Mouse (Mus musculus): ENCODE measurements at regions not wholly inside any gene's neighbourhood (a gene's known extent, or its start where the extent isn't known, plus 50 kb on each side); places are given as distances from the start of the nearest gene placed in this dataset.

DNA sequence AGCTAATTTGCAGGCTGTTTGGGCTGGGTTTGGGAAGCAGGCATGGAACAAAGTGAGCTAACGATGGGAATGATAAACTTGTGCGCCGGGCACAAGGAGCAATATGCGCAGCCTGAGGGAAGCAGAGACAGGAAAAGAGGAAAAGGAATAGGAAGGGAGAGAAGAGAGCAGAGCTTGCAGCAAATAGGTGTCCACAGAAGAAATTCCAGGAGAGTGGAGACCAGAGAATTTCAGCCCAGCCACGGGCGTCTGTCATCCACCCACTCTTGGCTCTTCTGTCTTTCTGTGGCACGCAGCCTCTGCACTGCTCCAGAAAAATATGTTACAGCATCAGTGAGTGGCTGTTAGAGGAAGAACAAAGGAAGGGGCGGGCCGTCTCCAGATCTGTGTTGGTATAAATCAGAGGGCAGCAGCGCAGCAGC, 88.2 kb downstream of the Dyrk2 start:
- Histone ChIP-seq H3K27ac (ENCODE audit: insufficient read depth, low read length) (no peak overlapping the region), H3K4me3 (replicated peaks; ENCODE audit: insufficient read depth, low read depth, low read length) (no peak overlapping the region), H3K4me1 (ENCODE audit: control insufficient read depth, insufficient read depth, low read length) (no peaks in the 10 kb centered on the region), H3K27me3 (ENCODE audit: control insufficient read depth, insufficient read depth, low read length) (no peaks in the 10 kb centered on the region; the same call in 1 of the 2 replicates)
- no peak for TF ChIP-seq POLR2A (IDR thresholded peaks at IDR 0.05; ENCODE audit: borderline replicate concordance, insufficient read depth, low read length)
- TF ChIP-seq CTCF (IDR thresholded peaks at IDR 0.05; ENCODE audit: borderline replicate concordance, insufficient read depth, low read depth, low read length), result no peak
- no peak for DNase-seq
- 60% methylated on average over 10 of the region's 10 CpGs for WGBS

DNA sequence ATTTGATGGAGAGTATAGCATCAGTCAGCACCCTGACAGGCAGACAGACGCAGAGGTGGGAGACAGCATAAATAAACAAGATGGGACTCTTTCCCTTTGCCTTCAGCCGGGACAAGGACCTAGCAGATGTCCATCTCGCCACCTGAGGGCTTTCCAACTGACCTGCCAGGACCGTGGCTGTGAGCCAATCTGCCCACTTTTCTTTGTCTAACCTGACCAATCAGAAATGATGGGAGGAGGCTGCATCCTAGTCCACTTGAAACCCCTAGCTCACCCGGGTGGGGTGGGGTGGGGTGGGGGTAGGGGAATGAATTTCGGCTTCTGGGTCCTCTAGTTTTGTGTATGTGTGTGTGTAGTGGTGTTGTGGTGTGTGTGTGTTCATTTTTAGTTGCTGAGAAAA, 87.4 kb downstream of the Dyrk2 start:
- 39% methylated on average over 6 of the region's 6 CpGs for whole genome bisulfite sequencing
- no peaks in the 10 kb centered on the region for H3K4me1 ChIP-seq (ENCODE audit: control insufficient read depth, insufficient read depth, low read length)
- TF ChIP-seq POLR2A (IDR thresholded peaks at IDR 0.05; ENCODE audit: borderline replicate concordance, insufficient read depth, low read length) (no peak), CTCF (IDR thresholded peaks at IDR 0.05; ENCODE audit: borderline replicate concordance, insufficient read depth, low read depth, low read length) (no peak)
- H3K27me3 ChIP-seq (ENCODE audit: control insufficient read depth, insufficient read depth, low read length), result no peaks in the 10 kb centered on the region; the same call in 1 of the 2 replicates
- no peak for DNase-seq
- no peak overlapping the region for H3K27ac ChIP-seq (ENCODE audit: insufficient read depth, low read length)
- H3K4me3 ChIP-seq (replicated peaks; ENCODE audit: insufficient read depth, low read depth, low read length), result no peak overlapping the region

DNA sequence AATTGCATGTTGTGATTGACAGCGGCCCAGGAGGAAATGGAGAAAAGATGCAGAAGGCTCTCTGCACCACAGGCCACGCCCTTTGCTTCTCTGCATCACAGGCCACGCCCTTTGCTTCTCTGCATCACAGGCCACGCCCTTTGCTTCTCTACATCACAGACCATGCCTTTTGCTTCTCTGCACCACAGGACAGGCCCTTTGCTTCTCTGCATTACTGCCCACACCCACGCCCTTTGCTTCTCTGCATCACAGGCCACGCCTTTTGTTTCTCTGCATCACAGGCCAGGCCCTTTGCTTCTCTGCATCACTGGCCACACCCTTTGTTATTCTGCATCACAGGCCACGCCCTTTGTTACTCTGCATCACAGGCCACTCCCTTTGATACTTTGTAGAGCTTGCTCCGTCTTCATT, 82.7 kb downstream of the Dyrk2 start:
- Histone ChIP-seq H3K4me1 (ENCODE audit: control insufficient read depth, insufficient read depth, low read length) (no peaks in the 10 kb centered on the region), H3K27me3 (ENCODE audit: control insufficient read depth, insufficient read depth, low read length) (no peaks in the 10 kb centered on the region; the same call in 1 of the 2 replicates), H3K4me3 (replicated peaks; ENCODE audit: insufficient read depth, low read depth, low read length) (no peak overlapping the region), H3K27ac (ENCODE audit: insufficient read depth, low read length) (no peak overlapping the region)
- DNase-seq, result no peak
- 90% methylated on average over 8 of the region's 8 CpGs for WGBS
- TF ChIP-seq CTCF (IDR thresholded peaks at IDR 0.05; ENCODE audit: borderline replicate concordance, insufficient read depth, low read depth, low read length) (no peak), POLR2A (IDR thresholded peaks at IDR 0.05; ENCODE audit: borderline replicate concordance, insufficient read depth, low read length) (no peak)

DNA sequence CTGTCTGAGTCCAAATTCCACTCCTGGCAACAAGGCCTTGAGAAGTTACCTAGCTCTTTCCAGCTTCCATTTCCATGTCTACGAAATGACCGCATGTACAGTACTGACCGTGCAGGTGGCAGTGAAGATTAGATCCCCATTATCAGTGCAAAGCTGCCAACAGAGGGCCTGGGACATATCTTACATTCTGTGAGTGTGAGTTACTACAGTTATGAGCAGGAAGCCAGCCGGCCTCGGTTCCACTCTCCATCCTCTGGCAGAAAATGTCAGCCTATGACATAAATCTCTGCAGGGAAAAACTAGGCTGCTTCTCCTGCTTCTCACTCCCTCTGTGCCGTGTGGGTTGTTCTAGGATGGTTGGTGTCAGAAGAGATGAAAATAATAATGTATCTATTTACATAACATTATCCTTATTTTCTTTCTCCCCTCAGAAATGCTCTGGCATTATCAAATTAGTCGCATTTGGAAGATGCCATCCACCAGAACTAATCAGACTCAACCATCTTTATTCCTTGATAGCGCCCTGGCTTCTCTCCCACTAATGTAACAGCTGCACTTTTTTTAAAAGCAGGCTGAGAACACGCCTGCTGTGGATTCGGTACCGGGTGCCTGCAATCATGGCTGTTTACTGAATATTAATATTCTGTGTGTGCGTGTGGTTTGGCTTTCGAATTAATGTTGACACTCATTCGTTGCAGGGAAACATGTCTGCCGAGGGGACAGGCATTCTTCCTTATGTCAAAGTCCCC, 77.5 kb downstream of the Dyrk2 start:
- DNase-seq, result no peak

DNA sequence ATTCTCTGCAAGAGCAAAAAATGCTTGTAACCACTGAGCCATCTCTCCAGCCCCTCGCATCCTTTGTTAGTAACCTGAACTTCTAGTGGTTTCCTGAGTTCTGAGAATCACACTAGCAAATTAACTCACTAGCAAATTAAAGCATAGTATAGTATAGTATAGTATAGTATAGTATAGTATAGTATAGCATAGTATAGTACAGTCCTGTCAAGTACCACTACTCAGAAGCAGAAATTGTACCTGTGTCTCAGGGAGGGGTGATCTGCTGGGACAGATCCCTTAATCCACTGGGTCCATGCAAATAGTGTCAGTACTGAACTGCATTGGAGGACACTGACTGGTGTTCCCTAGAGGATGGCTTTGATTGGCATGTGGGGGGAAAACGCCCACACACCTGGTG, 76.2 kb downstream of the Dyrk2 start:
- DNase-seq, result no peak
- Histone ChIP-seq H3K27me3 (ENCODE audit: control insufficient read depth, insufficient read depth, low read length) (no peaks in the 10 kb centered on the region; the same call in 1 of the 2 replicates), H3K4me1 (ENCODE audit: control insufficient read depth, insufficient read depth, low read length) (no peaks in the 10 kb centered on the region), H3K27ac (ENCODE audit: insufficient read depth, low read length) (no peak overlapping the region), H3K4me3 (replicated peaks; ENCODE audit: insufficient read depth, low read depth, low read length) (no peak overlapping the region)
- no peak for TF ChIP-seq CTCF (IDR thresholded peaks at IDR 0.05; ENCODE audit: borderline replicate concordance, insufficient read depth, low read depth, low read length)
- WGBS, result 92% methylated on average over 2 of the region's 2 CpGs

More for the DNA sequence above, 77.5 kb downstream of the Dyrk2 start:
- TF ChIP-seq CTCF (IDR thresholded peaks at IDR 0.05; ENCODE audit: borderline replicate concordance, insufficient read depth, low read depth, low read length), result no peak
- TF ChIP-seq POLR2A (IDR thresholded peaks at IDR 0.05; ENCODE audit: borderline replicate concordance, insufficient read depth, low read length), result no peak
- WGBS, result 35% methylated on average over 15 of the region's 15 CpGs
- no peaks in the 10 kb centered on the region for H3K27me3 ChIP-seq (ENCODE audit: control insufficient read depth, insufficient read depth, low read length)
- H3K4me1 ChIP-seq (ENCODE audit: control insufficient read depth, insufficient read depth, low read length), result no peaks in the 10 kb centered on the region
- no peak overlapping the region for H3K27ac ChIP-seq (ENCODE audit: insufficient read depth, low read length)
- H3K4me3 ChIP-seq (replicated peaks; ENCODE audit: insufficient read depth, low read depth, low read length), result no peak overlapping the region

DNA sequence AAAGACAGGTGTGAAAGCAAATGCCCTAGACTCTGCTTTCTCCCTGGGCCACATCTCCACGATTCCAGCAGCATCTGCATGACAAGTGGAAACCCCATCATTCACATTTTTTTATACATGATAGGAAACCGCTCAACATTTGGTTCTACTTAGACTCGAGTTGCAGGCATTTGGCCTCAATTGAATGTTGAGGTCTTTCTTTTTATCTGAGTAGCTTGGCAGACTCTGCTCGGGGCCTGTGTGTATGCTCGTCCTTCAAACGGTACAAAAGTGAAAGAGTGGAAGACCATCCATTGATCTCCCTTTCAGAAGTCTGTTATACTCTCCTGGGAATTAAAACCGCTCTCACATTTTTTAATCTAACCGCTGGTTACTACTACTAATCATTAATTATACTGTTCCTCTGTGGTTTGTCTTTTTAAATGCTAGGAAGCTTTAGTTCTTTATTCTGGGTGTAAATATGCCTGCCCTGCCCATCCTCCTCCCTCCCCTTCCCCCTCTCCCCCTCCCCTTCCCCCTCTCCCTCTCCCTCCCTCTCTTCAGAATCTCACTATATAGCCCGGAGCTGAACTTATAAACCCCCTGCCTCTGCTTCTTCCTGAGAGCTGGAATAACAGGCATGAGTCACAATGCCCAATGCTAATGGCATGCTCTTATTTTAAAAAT, 75.5 kb downstream of the Dyrk2 start:
- DNase-seq, result no peak
- 71% methylated on average over 9 of the region's 9 CpGs for WGBS
- no peaks in the 10 kb centered on the region; the same call in 1 of the 2 replicates for H3K27me3 ChIP-seq (ENCODE audit: control insufficient read depth, insufficient read depth, low read length)
- TF ChIP-seq POLR2A (IDR thresholded peaks at IDR 0.05; ENCODE audit: borderline replicate concordance, insufficient read depth, low read length) (no peak), CTCF (IDR thresholded peaks at IDR 0.05; ENCODE audit: borderline replicate concordance, insufficient read depth, low read depth, low read length) (no peak)
- H3K4me3 ChIP-seq (replicated peaks; ENCODE audit: insufficient read depth, low read depth, low read length), result no peak overlapping the region
- no peak overlapping the region for H3K27ac ChIP-seq (ENCODE audit: insufficient read depth, low read length)
- no peaks in the 10 kb centered on the region for H3K4me1 ChIP-seq (ENCODE audit: control insufficient read depth, insufficient read depth, low read length)

DNA sequence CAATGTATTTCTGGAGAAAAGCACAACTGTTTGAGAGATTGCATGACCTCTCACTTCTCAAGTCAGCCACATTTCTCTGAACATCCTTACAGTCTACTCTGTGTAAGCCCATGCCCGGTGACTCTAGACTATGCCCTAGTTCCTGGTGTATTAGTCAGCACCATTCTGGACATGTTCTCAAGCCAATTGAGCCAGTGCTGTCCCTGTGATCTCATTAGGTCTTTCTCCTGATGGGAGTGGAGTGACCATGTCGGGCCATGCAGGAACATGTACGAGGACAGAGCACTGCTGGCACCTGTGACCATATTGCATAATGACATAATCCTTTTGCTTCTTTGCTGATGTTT, 75.0 kb downstream of the Dyrk2 start:
- H3K27me3 ChIP-seq (ENCODE audit: control insufficient read depth, insufficient read depth, low read length), result no peaks in the 10 kb centered on the region; the same call in 1 of the 2 replicates
- no peak overlapping the region for H3K27ac ChIP-seq (ENCODE audit: insufficient read depth, low read length)
- no peaks in the 10 kb centered on the region for H3K4me1 ChIP-seq (ENCODE audit: control insufficient read depth, insufficient read depth, low read length)
- TF ChIP-seq CTCF (IDR thresholded peaks at IDR 0.05; ENCODE audit: borderline replicate concordance, insufficient read depth, low read depth, low read length), result no peak
- no peak for TF ChIP-seq POLR2A (IDR thresholded peaks at IDR 0.05; ENCODE audit: borderline replicate concordance, insufficient read depth, low read length)
- DNase-seq, result no peak
- H3K4me3 ChIP-seq (replicated peaks; ENCODE audit: insufficient read depth, low read depth, low read length), result no peak overlapping the region
- whole genome bisulfite sequencing, result 85% methylated on average over 3 of the region's 3 CpGs

DNA sequence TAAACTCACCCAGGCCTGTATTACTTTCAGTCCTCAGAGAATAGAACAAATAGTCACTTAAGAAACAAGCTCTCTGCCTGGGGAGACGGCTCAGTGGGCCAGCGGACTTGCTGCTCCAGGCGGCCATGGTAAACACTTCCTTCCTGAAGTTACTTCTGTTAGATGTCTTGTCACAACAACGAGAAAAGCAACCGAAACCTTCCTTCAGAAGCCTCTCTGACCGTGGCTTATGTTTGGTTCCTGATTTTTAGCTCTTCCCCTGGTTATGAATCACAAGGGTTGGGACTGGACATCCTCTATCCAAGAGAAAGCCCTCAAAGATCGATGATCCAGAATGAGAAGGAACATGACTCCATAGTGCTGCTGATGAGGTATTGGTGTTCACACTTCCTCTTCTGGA, 73.5 kb downstream of the Dyrk2 start:
- Histone ChIP-seq H3K4me1 (ENCODE audit: control insufficient read depth, insufficient read depth, low read length) (no peaks in the 10 kb centered on the region), H3K4me3 (replicated peaks; ENCODE audit: insufficient read depth, low read depth, low read length) (no peak overlapping the region), H3K27ac (ENCODE audit: insufficient read depth, low read length) (no peak overlapping the region), H3K27me3 (ENCODE audit: control insufficient read depth, insufficient read depth, low read length) (no peaks in the 10 kb centered on the region; the same call in 1 of the 2 replicates)
- no peak for TF ChIP-seq POLR2A (IDR thresholded peaks at IDR 0.05; ENCODE audit: borderline replicate concordance, insufficient read depth, low read length)
- no peak for TF ChIP-seq CTCF (IDR thresholded peaks at IDR 0.05; ENCODE audit: borderline replicate concordance, insufficient read depth, low read depth, low read length)
- DNase-seq, result no peak
- 93% methylated on average over 7 of the region's 7 CpGs for WGBS
